Mouse (Mus musculus): Measurements from ENCODE around the gene Inip. TPM values are rescaled to one million over a fixed set of nuclear protein-coding genes. Genes with fewer than 3 reads are reported as not detected.
"Not testable (repeated sequence)": the region's sequence is repeated elsewhere in the genome, so short reads cannot be mapped to it uniquely, and the experiment has no call there.

The Inip gene
- polyA plus RNA-seq, 1 experiment from 2014 or later, result 57.6 TPM

DNA sequence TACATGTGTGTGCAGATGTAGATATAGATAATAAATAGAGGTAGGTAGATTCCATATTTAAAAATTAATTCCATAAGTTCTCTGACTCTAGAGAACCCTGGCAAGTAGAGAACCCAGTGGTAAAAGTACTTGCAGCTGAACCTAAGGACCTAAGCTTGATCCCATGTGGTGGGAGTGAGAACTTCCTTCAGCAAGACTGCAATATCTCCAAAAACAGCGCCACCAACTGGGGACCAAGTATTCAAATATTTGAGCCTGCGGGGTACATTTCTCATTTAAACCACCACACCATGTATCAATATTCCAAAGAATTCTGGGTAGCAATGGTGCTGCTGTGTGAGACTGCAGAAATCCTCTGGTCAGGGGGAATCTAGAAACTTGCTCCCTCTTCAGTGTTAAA lies 7.3 kb downstream of the Inip start:
- WGBS, result 76% methylated on average over 2 of the region's 2 CpGs
- no peak for ATAC-seq (ENCODE audit: insufficient number of reproducible peaks, insufficient read depth, low FRiP score, low read depth)
- no peak overlapping the region for H3K9ac ChIP-seq (replicated peaks; ENCODE audit: low read depth, low read length)

GRCm38 (mm10) chr4:59793626-59794025 lies 7.8 kb downstream of the Inip start:
- 79% methylated on average over 2 of the region's 2 CpGs for WGBS
- H3K4me3 ChIP-seq (ENCODE audit: low read depth, low read length); H3K9me3 ChIP-seq (ENCODE audit: control insufficient read depth, low read depth, low read length); H3K4me1 ChIP-seq (ENCODE audit: control insufficient read depth, insufficient read depth, low read length); H3K27me3 ChIP-seq (ENCODE audit: control insufficient read depth, insufficient read depth, low read length); H3K4me2 ChIP-seq (replicated peaks; ENCODE audit: low read depth, low read length); H3K9ac ChIP-seq (replicated peaks; ENCODE audit: low read depth, low read length); H3K36me3 ChIP-seq (ENCODE audit: control insufficient read depth, insufficient read depth, low read length); ATAC-seq (ENCODE audit: insufficient number of reproducible peaks, insufficient read depth, low FRiP score, low read depth); H3K27ac ChIP-seq (ENCODE audit: low read length): not testable (repeated sequence)

More for the DNA sequence above, 7.3 kb downstream of the Inip start:
- Histone ChIP-seq H3K27ac (ENCODE audit: low read length) (no peak overlapping the region), H3K36me3 (ENCODE audit: control insufficient read depth, insufficient read depth, low read length) (no peaks in the 10 kb centered on the region), H3K9me3 (ENCODE audit: control insufficient read depth, low read depth, low read length) (no peaks in the 10 kb centered on the region), H3K4me1 (ENCODE audit: control insufficient read depth, insufficient read depth, low read length) (no peaks in the 10 kb centered on the region), H3K4me3 (ENCODE audit: low read depth, low read length) (no peak overlapping the region), H3K4me2 (replicated peaks; ENCODE audit: low read depth, low read length) (no peak overlapping the region), H3K27me3 (ENCODE audit: control insufficient read depth, insufficient read depth, low read length) (no peaks in the 10 kb centered on the region)

GRCm38 (mm10) chr4:59789015-59789414 lies 12.4 kb downstream of the Inip start:
- no peak overlapping the region for H3K27ac ChIP-seq (ENCODE audit: low read length)

DNA sequence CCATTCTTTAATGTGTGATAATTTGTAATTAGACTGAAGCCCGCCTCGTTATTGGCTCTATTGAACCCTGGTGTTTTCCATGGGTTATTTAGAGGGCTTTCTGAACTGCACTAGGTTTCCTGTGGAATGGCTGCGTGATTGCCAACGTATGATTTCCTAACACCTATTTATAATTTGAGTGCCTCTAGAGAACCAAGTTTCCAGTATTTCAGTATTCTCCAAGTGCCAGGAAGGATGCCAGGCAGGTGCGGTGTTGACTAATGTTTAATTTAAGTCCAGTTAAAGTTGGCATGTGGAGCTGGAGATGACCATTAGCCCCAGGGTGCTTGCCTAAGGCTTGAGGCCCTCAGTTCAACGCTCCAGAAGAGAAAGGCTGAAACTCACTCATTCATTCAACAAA lies 14.3 kb downstream of the Inip start:
- no peak overlapping the region for H3K4me2 ChIP-seq (replicated peaks; ENCODE audit: low read depth, low read length)
- no peaks in the 10 kb centered on the region for H3K9me3 ChIP-seq (ENCODE audit: control insufficient read depth, low read depth, low read length)
- no peaks in the 10 kb centered on the region for H3K36me3 ChIP-seq (ENCODE audit: control insufficient read depth, insufficient read depth, low read length)
- H3K4me3 ChIP-seq (ENCODE audit: low read depth, low read length), result no peak overlapping the region
- no peak overlapping the region for H3K9ac ChIP-seq (replicated peaks; ENCODE audit: low read depth, low read length)
- H3K4me1 ChIP-seq (ENCODE audit: control insufficient read depth, insufficient read depth, low read length), result no peaks in the 10 kb centered on the region
- no peak overlapping the region for H3K27ac ChIP-seq (ENCODE audit: low read length)
- H3K27me3 ChIP-seq (ENCODE audit: control insufficient read depth, insufficient read depth, low read length), result no peaks in the 10 kb centered on the region
- ATAC-seq (ENCODE audit: insufficient number of reproducible peaks, insufficient read depth, low FRiP score, low read depth), result no peak
- 67% methylated on average over 6 of the region's 6 CpGs for WGBS

More at GRCm38 (mm10) chr4:59789015-59789414, 12.4 kb downstream of the Inip start:
- ATAC-seq (ENCODE audit: insufficient number of reproducible peaks, insufficient read depth, low FRiP score, low read depth), result no peak; the same call in 1 of the 2 replicates
- Histone ChIP-seq H3K9ac (replicated peaks; ENCODE audit: low read depth, low read length) (no peak overlapping the region), H3K36me3 (ENCODE audit: control insufficient read depth, insufficient read depth, low read length) (no peaks in the 10 kb centered on the region), H3K27me3 (ENCODE audit: control insufficient read depth, insufficient read depth, low read length) (no peaks in the 10 kb centered on the region), H3K4me2 (replicated peaks; ENCODE audit: low read depth, low read length) (no peak overlapping the region), H3K4me3 (ENCODE audit: low read depth, low read length) (no peak overlapping the region), H3K9me3 (ENCODE audit: control insufficient read depth, low read depth, low read length) (no peaks in the 10 kb centered on the region), H3K4me1 (ENCODE audit: control insufficient read depth, insufficient read depth, low read length) (no peaks in the 10 kb centered on the region)

- H3K9ac ChIP-seq (replicated peaks; ENCODE audit: low read depth, low read length), result no peak overlapping the region
- no peaks in the 10 kb centered on the region for H3K27me3 ChIP-seq (ENCODE audit: control insufficient read depth, insufficient read depth, low read length)
- H3K9me3 ChIP-seq (ENCODE audit: control insufficient read depth, low read depth, low read length), result no peaks in the 10 kb centered on the region
- 0 out of 2 replicates have a peak, but pooled peaks have one; percentile 30 for ATAC-seq (ENCODE audit: insufficient number of reproducible peaks, insufficient read depth, low FRiP score, low read depth)
- no peak overlapping the region for H3K27ac ChIP-seq (ENCODE audit: low read length)
- 1% methylated on average over 7 of the region's 7 CpGs for WGBS
- H3K4me1 ChIP-seq (ENCODE audit: control insufficient read depth, insufficient read depth, low read length), result no peaks in the 10 kb centered on the region
- no peak overlapping the region for H3K4me2 ChIP-seq (replicated peaks; ENCODE audit: low read depth, low read length)
- H3K36me3 ChIP-seq (ENCODE audit: control insufficient read depth, insufficient read depth, low read length), result no peaks in the 10 kb centered on the region
- no peak overlapping the region for H3K4me3 ChIP-seq (ENCODE audit: low read depth, low read length)
Observed at GRCm38 (mm10) chr4:59786661-59787060, 14.7 kb downstream of the Inip start.

DNA sequence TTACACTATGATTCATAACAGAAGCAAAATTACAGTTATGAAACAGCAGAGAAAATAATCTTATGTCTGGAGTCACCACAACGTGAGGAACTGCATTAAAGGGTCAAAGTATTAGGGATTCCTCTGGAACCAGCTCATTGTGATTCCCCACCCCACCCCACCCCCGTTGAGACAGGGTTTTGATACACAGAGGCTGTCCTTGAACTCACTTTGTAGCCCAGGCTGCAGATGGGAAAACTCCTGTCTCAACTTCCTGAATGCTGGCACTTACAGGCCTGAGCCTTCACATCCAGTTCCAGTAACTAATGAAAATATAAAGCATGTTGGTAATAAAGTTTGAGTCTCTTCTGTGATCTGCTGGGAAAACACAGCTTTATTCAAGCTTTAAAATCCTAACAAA lies 16.0 kb downstream of the Inip start:
- no peaks in the 10 kb centered on the region for H3K4me1 ChIP-seq (ENCODE audit: control insufficient read depth, insufficient read depth, low read length)
- no peak for ATAC-seq (ENCODE audit: insufficient number of reproducible peaks, insufficient read depth, low FRiP score, low read depth)
- H3K27ac ChIP-seq (ENCODE audit: low read length), result no peak overlapping the region

GRCm38 (mm10) chr4:59783685-59784279 lies 17.6 kb downstream of the Inip start:
- ATAC-seq (ENCODE audit: insufficient number of reproducible peaks, insufficient read depth, low FRiP score, low read depth), result peak; percentile 95

More for the DNA sequence above, 16.0 kb downstream of the Inip start:
- H3K4me2 ChIP-seq (replicated peaks; ENCODE audit: low read depth, low read length), result no peak overlapping the region
- 18% methylated on average over 2 of the region's 2 CpGs for WGBS
- no peaks in the 10 kb centered on the region for H3K36me3 ChIP-seq (ENCODE audit: control insufficient read depth, insufficient read depth, low read length)
- no peak overlapping the region for H3K4me3 ChIP-seq (ENCODE audit: low read depth, low read length)
- no peaks in the 10 kb centered on the region for H3K27me3 ChIP-seq (ENCODE audit: control insufficient read depth, insufficient read depth, low read length)
- H3K9ac ChIP-seq (replicated peaks; ENCODE audit: low read depth, low read length), result no peak overlapping the region
- H3K9me3 ChIP-seq (ENCODE audit: control insufficient read depth, low read depth, low read length), result no peaks in the 10 kb centered on the region

DNA sequence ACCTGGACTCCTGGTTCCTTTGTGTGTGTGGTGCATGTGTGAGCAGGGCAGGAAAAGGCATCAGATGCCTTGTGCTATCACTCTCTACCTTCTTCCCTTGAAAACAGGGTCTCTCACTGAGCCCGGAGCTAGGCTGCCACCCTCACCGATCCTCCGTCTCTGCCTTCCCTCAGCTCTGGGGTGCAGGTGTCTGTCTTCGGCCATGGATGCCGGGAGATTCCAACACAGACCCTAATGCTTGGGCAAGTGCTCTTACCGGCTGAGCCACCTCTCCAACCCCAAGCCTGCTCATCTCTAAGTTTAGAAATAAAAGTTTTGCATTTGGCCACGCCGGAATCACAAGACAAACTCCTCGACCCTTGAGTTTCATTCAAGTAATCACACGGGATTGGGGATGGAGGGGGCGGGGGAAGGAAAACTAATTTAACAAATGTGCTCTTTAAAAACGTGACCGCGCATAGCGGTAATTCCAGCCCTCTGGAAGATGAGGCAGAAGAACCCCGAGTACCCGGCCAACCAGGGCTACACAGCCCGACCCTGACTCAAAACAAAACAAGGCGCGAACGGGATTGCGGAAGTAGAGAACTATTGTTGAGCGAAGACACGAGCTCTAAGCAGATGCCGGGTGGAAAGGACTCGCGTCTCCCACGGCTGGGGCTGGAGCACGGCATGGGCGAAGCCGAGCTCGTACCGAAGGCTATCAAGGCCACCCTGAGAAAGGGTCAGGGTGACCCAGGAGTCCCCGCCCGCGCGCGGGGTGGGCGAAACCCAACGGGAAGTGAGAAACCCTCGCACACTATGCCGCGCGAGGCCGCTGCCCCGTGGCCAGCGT lies 18.3 kb downstream of the Inip start:
- peak; percentile 39; the same call in 1 of the 2 replicates for ATAC-seq (ENCODE audit: insufficient number of reproducible peaks, insufficient read depth, low FRiP score, low read depth)

More at GRCm38 (mm10) chr4:59783685-59784279, 17.6 kb downstream of the Inip start:
- no peaks in the 10 kb centered on the region for H3K27me3 ChIP-seq (ENCODE audit: control insufficient read depth, insufficient read depth, low read length)
- peak overlapping the region; percentile 97 for H3K4me3 ChIP-seq (ENCODE audit: low read depth, low read length)
- under 1% methylated on average over 36 of the region's 36 CpGs for whole genome bisulfite sequencing
- no peaks in the 10 kb centered on the region for H3K9me3 ChIP-seq (ENCODE audit: control insufficient read depth, low read depth, low read length)
- no peaks in the 10 kb centered on the region for H3K36me3 ChIP-seq (ENCODE audit: control insufficient read depth, insufficient read depth, low read length)
- no peaks in the 10 kb centered on the region for H3K4me1 ChIP-seq (ENCODE audit: control insufficient read depth, insufficient read depth, low read length)
- peak overlapping the region; percentile 81 for H3K9ac ChIP-seq (replicated peaks; ENCODE audit: low read depth, low read length)
- peak overlapping the region; percentile 84 for H3K4me2 ChIP-seq (replicated peaks; ENCODE audit: low read depth, low read length)
- H3K27ac ChIP-seq (ENCODE audit: low read length), result peak overlapping the region; percentile 72

More for the DNA sequence above, 18.3 kb downstream of the Inip start:
- Histone ChIP-seq H3K4me1 (ENCODE audit: control insufficient read depth, insufficient read depth, low read length) (no peaks in the 10 kb centered on the region), H3K9ac (replicated peaks; ENCODE audit: low read depth, low read length) (peak overlapping the region; percentile 81), H3K27ac (ENCODE audit: low read length) (peak overlapping the region; percentile 72), H3K27me3 (ENCODE audit: control insufficient read depth, insufficient read depth, low read length) (no peaks in the 10 kb centered on the region), H3K4me2 (replicated peaks; ENCODE audit: low read depth, low read length) (peak overlapping the region; percentile 84), H3K36me3 (ENCODE audit: control insufficient read depth, insufficient read depth, low read length) (no peaks in the 10 kb centered on the region), H3K4me3 (ENCODE audit: low read depth, low read length) (peak overlapping the region; percentile 97), H3K9me3 (ENCODE audit: control insufficient read depth, low read depth, low read length) (no peaks in the 10 kb centered on the region)
- under 1% methylated on average over 47 of the region's 47 CpGs for WGBS
